Mouse (Mus musculus) effector memory CD4-positive, alpha-beta T cell, adult 7 months (primary cell): Measurements from ENCODE around the gene Ccdc170. TPM values are rescaled to one million over a fixed set of nuclear protein-coding genes. Genes with fewer than 3 reads are reported as not detected.

ENCODE experiments used
- polyA plus RNA-seq: library from polyadenylated mRNA; unstranded; fragments of 100-300 nt; shearing (Covaris generic); gene quantifications from one replicate; pipeline ENCODE4 v1.2.1, GENCODE M21; 2017

Gene Ccdc170
- not detected for polyA plus RNA-seq

DNA sequence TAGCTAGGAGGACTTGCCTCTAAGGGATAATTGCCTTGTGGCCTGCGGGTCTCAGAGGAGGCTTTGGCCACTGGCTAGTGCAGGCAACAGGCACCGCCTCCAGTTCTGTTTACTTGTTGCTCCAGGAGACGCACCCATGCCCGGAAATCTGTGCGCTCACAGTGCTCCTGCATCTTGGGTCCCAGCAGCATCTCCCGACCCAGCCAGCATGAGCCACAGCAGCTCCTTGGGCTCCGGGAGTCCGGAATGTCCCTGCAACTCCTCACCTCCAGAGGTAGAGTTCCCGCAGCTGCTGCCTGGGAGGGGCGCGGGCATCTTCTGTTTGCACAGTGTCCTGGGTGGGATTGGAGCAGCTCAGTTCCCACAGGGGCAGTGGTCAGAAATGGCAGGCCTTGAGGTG, at the start of gene Ccdc170:
Gene Ccdc170 (plus strand): TSS at position 148 of the 400 bp plus-strand sequence.

GRCm38 (mm10) chr10:4611386-4612155, 129.3 kb downstream of the Ccdc170 start, which contains the start of gene Esr1:
Gene Esr1, plus strand, starts transcription at chr10:4611593.

Other genes with a start within 250 kb of the Ccdc170 start
- 4.2 TPM for gene Akap12, start 216.1 kb upstream of the Ccdc170 start, polyA plus RNA-seq
- 51.5 TPM for gene Zbtb2, start 94.4 kb upstream of the Ccdc170 start, polyA plus RNA-seq
- 29.5 TPM for gene Rmnd1, start 50.1 kb upstream of the Ccdc170 start, polyA plus RNA-seq
- 11.1 TPM for gene Armt1, start 50.0 kb upstream of the Ccdc170 start, polyA plus RNA-seq
- gene Esr1, start 129.1 kb downstream of the Ccdc170 start, polyA plus RNA-seq: 1.9 TPM